Mouse (Mus musculus) midbrain, embryonic 10.5 days (tissue): Measurements from ENCODE around the gene Tnk1. TPM values are rescaled to one million over a fixed set of nuclear protein-coding genes. Genes with fewer than 3 reads are reported as not detected.

Experiments used
- DNase-seq: peaks from one replicate; pipeline ENCODE4 v3.0.0-alpha.2; 2017; ENCODE audit warnings: low spot score
- H3K27ac ChIP-seq: fragments of 300-500 bp; sonication (generic); replicated peaks from 2 replicates; pipeline ENCODE4 v1.5.1; 2016; ENCODE audit warnings: mild to moderate bottlenecking
- H3K27me3 ChIP-seq: fragments of 300-500 bp; sonication (generic); 2 replicates; pipeline ENCODE4 v1.6.1; 2016; ENCODE audit warnings: low read depth, mild to moderate bottlenecking; ENCODE audit not compliant: poor library complexity, severe bottlenecking
- H3K36me3 ChIP-seq: fragments of 300-500 bp; sonication (generic); 2 replicates; pipeline ENCODE4 v1.6.1; 2016; ENCODE audit warnings: mild to moderate bottlenecking, moderate library complexity
- H3K4me1 ChIP-seq: fragments of 300-500 bp; sonication (generic); 2 replicates; pipeline ENCODE4 v1.6.1; 2016
- H3K4me3 ChIP-seq: fragments of 300-500 bp; sonication (generic); 2 replicates; pipeline ENCODE4 v1.5.1; 2016; ENCODE audit warnings: mild to moderate bottlenecking, moderate library complexity
- H3K9me3 ChIP-seq: fragments of 300-500 bp; sonication (generic); replicated peaks from 2 replicates; pipeline ENCODE4 v1.6.1; 2016; ENCODE audit warnings: mild to moderate bottlenecking
- WGBS: fragments of 180-500 bp; shearing (Covaris S2); methylation state at CpG from one replicate; pipeline ENCODE4 v1.1.7; 2016; 5-methylcytosine and 5-hydroxymethylcytosine counted together
- polyA plus RNA-seq: library from polyadenylated mRNA; unstranded; fragments of >200 nt; fragmentation: Nextera tagmentation; extraction: Ambion mirVana; gene quantifications from 2 replicates; pipeline ENCODE4 v1.2.1, GENCODE M21; 2016

Gene Tnk1
- polyA plus RNA-seq: 0.41 and 0.44 TPM in 2 replicates

DNA sequence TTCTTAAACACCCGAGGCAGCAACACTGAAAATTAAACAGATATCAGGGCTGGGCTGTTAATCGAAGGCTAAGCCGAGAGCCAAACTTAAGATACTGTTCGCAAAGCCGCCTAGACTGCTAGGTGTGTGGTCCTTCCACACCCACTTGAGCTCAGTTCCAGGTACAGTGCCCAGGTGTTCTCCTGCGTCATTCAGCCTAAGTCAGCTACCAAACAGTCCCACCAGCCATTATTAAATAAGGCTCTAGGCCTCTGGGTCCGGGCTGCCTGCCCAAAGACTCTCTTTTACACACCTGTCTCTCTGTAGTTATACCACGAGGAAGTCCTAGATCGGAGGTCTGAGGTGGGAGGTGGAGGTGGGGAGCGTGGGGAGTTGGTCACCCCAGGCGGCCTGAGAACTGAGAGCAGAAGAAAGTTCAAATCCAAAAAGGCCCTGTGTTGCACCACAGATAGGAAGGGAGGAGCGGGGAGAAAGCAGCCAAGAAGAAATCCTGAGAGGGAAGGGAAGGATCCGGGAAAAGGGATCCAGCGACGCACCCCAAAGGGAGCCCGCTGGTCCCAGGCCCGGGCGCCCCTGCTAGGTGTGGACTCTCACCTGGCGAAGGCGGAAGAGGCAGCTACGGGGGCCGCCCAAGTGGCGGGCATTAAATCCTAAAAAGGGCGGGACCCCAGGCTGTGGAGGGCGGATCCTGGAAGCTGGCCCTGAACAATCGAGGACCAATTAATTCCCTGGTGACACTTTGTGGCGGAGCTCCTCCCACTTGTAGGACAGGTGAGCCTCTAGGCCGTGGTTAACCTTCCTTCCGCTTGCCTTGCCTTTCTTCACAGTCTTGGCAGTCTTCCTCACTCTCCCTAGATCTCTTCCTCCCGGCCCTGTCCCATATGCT, at the start of gene Tnk1:
Gene Tnk1, minus strand, starts transcription at position 618 of the 886 bp plus-strand sequence.
- H3K27ac ChIP-seq: no peak within 1 kb of the TSS
- no peaks in the 10 kb centered on the region for H3K36me3 ChIP-seq
- no peak for DNase-seq
- peaks cover 18% of the 10 kb centered on the region for H3K4me1 ChIP-seq
- WGBS: 22% methylated on average over 30 of the region's 30 CpGs
- no peaks in the 10 kb centered on the region for H3K9me3 ChIP-seq
- H3K27me3 ChIP-seq: peaks cover 42% of the 10 kb centered on the region
- H3K4me3 ChIP-seq: 0 out of 2 replicates have a peak within 1 kb of the TSS, but pooled peaks have one; percentile 3

DNA sequence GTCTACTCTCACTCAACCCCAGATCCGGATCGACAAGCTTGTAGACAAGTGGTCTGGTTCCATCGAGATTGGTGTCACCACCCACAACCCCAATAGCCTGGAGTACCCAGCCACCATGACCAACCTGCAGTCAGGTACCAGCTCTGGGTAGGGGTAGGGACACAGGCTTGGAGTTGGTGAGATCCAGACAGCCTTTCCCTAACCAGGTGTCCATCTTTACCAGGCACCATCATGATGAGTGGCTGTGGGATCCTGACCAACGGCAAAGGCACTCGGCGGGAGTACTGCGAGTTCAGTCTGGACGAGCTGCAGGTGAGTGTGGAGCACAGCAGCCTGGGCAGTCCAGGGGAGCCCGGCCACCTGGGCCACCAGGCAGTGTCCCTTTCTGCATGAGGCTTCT, 45.8 kb upstream of the Tnk1 start:
- Histone ChIP-seq H3K4me1 (peaks cover 32% of the 10 kb centered on the region), H3K9me3 (no peaks in the 10 kb centered on the region), H3K36me3 (peaks cover 65% of the 10 kb centered on the region), H3K27ac (no peak overlapping the region), H3K27me3 (no peaks in the 10 kb centered on the region), H3K4me3 (peak overlapping the region; percentile 8; the same call in 1 of the 2 replicates)
- 97% methylated on average over 9 of the region's 9 CpGs for WGBS
- no peak for DNase-seq

DNA sequence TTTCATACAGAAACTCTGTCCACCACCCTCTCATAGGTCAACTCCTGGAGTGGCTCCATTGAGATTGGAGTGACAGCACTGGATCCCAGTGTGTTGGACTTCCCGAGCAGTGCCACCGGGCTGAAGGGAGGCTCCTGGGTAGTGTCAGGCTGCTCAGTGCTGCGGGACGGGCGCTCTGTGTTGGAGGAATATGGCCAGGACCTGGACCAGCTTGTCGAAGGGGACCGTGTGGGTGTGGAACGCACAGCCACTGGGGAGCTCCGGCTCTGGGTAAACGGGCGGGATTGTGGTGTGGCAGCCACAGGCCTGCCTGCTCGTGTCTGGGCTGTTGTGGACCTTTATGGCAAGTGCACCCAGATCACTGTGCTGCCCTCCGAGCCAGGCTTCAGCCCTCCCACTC, 44.4 kb upstream of the Tnk1 start:
- no peak overlapping the region for H3K27ac ChIP-seq
- peak overlapping the region; percentile 91 for H3K4me3 ChIP-seq
- peaks cover 45% of the 10 kb centered on the region for H3K4me1 ChIP-seq
- H3K9me3 ChIP-seq: no peaks in the 10 kb centered on the region
- 91% methylated on average over 13 of the region's 13 CpGs for WGBS
- no peaks in the 10 kb centered on the region for H3K27me3 ChIP-seq
- peaks cover 51% of the 10 kb centered on the region for H3K36me3 ChIP-seq
- no peak for DNase-seq

DNA sequence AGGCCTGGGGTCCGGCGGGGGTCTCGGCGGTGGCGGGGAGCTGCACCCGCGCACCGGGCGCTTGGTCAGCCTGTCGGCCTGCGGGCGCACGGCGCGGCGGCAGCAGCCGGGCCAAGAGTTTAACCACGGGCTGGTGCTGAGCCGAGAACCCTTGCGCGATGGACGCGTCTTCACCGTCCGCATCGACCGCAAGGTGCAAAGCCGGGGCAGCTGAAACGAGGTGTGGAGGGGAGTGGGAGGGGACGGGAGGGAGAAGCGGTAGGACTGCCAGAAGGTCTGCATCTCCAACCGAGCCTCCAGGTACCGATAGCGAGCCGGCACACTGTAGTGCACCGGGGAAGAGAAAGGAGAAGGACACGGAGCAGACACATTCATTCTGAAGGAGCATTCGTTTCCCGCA, 43.5 kb upstream of the Tnk1 start:
- no peak for DNase-seq
- Histone ChIP-seq H3K4me1 (peaks cover 51% of the 10 kb centered on the region), H3K36me3 (peaks cover 46% of the 10 kb centered on the region), H3K27me3 (no peaks in the 10 kb centered on the region), H3K4me3 (peak overlapping the region; percentile 91), H3K9me3 (no peaks in the 10 kb centered on the region), H3K27ac (peak overlapping the region; percentile 100)
- WGBS: under 1% methylated on average over 39 of the region's 39 CpGs

DNA sequence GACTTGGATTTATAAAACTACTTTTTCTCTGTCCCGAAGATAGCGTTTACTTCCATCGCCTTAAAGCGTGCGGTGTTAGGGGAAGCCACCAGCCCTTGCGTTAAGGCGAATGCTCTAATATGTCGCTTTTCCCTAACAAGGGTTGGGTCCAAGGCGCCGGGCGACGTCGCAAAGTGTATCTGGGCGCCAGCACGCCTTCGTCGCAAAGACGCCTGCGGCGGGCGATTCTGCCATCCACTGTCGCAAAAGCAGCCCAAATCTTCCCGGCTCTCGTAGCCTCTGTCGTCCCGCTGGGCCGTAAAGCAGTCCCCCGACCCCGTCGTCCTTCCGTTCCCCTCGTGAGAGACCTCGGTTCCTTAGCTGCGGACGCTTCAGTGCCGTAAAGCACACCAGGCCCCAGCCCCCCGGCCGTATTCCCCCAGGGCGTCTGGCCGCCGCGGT, 42.9 kb upstream of the Tnk1 start:
- H3K4me3 ChIP-seq: peak overlapping the region; percentile 91
- H3K36me3 ChIP-seq: peaks cover 41% of the 10 kb centered on the region
- WGBS: under 1% methylated on average over 42 of the region's 42 CpGs
- DNase-seq: peak; percentile 97
- H3K9me3 ChIP-seq: no peaks in the 10 kb centered on the region
- H3K27ac ChIP-seq: peak overlapping the region; percentile 100
- H3K4me1 ChIP-seq: peaks cover 51% of the 10 kb centered on the region
- H3K27me3 ChIP-seq: no peaks in the 10 kb centered on the region

DNA sequence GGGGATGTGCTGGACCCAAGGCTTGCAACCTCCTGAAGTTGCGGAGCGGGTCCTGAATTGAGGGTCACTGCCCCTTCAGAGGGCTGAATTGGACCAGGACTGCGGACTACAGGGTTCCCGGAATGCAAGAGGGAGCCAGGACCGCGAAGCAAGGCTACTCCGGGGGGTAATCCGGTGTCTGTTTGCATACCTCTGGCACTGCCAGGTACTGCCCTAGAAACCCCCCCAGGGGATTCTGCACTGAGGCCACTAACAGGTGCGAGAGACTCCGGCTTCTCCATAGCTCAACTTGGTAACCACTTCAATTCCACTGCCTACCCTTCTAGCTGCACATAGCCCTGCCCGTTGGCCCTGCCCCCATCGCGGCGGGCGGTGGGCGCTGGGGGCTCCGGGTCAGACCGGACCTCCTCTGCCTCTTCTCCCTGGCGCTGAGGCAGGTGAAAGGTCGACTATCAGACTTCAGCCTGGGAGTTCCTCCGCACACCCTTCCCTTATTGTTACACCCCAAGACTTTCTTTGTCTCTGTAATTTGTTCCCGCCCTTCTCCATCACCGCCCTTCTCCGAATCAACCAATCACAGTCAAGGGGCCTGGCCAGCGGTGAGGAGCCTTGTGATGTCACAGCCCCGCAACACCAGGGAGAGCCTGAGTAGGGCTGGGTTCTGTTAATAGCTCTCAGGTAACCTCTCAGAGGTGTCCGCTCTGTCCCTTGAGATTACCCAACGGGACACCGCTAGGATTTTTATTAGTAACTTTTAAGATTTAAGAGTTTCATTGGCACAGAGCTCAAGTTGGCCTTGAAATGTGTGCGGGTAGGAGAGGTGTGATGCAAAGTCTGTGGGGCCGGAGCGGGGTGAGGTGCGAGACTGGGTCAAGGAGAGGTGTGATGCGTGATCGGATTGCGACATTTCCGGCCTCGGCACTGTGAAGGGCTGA, 42.2 kb upstream of the Tnk1 start, which contains the start of the genes 2810408A11Rik and Neurl4:
Gene 2810408A11Rik, minus strand, starts transcription at position 517 of the 935 bp plus-strand sequence.
Gene Neurl4, plus strand, starts transcription at position 602 of the 935 bp plus-strand sequence.
- H3K36me3 ChIP-seq: peaks cover 34% of the 10 kb centered on the region
- H3K4me1 ChIP-seq: peaks cover 51% of the 10 kb centered on the region
- no peaks in the 10 kb centered on the region for H3K9me3 ChIP-seq
- H3K27me3 ChIP-seq: no peaks in the 10 kb centered on the region
- WGBS: under 1% methylated on average over 38 of the region's 38 CpGs
- peak within 1 kb of the TSS; percentile 91 for H3K4me3 ChIP-seq
- H3K27ac ChIP-seq: peak within 1 kb of the TSS; percentile 100
- DNase-seq: peak; percentile 93

DNA sequence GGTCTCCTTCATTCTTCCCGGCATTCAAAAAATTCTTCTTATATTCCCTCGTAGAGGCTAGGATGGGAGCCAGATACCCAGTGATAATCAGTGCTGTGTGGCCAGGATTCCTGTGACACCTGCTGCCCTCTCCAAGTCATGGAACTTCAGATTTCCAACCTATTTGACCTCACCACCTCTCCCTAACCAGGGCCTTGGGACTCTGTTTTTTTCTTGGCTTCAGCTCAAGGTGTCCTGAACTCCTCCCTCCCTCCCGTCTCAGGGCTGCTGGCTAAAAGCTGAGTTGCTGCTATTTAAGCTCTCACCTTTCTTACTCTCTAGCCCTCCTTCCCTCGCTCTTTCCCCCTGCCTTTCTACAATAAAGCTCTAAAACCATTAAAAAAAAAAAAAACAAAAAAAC, 41.3 kb upstream of the Tnk1 start:
- Histone ChIP-seq H3K27ac (peak overlapping the region; percentile 100), H3K27me3 (no peaks in the 10 kb centered on the region), H3K4me3 (peak overlapping the region; percentile 91), H3K9me3 (no peaks in the 10 kb centered on the region), H3K4me1 (peaks cover 51% of the 10 kb centered on the region), H3K36me3 (peaks cover 25% of the 10 kb centered on the region)
- WGBS: 29% methylated on average over 4 of the region's 4 CpGs
- DNase-seq: no peak

DNA sequence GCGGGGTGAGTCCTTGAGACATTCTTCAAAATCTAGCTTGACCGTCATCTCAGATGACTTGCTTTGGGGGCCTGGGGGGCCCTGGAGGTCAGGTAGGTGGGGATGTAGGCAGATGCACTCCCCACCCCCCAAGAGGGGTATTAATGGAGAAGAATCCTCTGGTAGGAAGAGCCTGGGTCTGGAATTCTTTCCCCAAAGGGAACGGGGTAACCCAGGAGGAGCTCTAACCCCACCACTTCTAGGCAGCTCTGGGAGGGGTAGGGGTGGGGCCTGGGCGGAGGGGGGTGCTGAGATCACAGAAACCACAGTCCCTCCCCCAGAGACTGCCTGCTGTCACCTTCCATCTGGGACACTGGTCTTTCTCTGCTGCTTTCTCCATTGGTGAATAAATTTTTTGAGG, 36.8 kb upstream of the Tnk1 start, which contains the start of gene Acap1:
Gene Acap1, minus strand, starts transcription at position 249 of the 400 bp plus-strand sequence.
- no peaks in the 10 kb centered on the region for H3K9me3 ChIP-seq
- H3K36me3 ChIP-seq: peaks cover 5% of the 10 kb centered on the region; the same call in 1 of the 2 replicates
- no peak within 1 kb of the TSS for H3K27ac ChIP-seq
- peaks cover 29% of the 10 kb centered on the region for H3K4me1 ChIP-seq
- WGBS: 69% methylated on average over 4 of the region's 4 CpGs
- H3K27me3 ChIP-seq: no peaks in the 10 kb centered on the region
- no peak for DNase-seq
- no peak within 1 kb of the TSS for H3K4me3 ChIP-seq

DNA sequence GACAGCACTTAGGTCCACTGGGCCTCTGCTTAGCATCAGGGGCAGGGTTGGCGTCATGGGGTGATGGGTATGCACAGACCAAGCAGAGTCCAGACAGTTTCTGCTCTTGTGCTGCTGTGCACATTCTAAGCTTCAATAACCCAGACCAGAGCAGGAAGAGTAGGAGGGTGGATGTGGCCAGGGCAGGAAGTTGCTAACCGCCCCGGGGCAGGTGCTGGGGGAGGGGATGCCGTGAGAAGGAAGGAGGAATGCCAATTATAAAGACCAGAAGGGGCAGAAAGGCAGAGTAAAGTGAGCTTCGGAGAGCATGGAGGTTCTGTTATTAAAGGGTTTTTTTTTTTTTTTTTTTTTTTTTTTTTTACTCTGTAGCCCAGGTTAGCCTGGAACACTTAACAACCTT, 36.1 kb upstream of the Tnk1 start:
- Histone ChIP-seq H3K4me1 (peaks cover 23% of the 10 kb centered on the region), H3K27me3 (no peaks in the 10 kb centered on the region), H3K9me3 (no peaks in the 10 kb centered on the region), H3K27ac (no peak overlapping the region), H3K36me3 (peaks cover 5% of the 10 kb centered on the region; the same call in 1 of the 2 replicates), H3K4me3 (no peak overlapping the region)
- WGBS: 89% methylated on average over 5 of the region's 5 CpGs
- no peak for DNase-seq

DNA sequence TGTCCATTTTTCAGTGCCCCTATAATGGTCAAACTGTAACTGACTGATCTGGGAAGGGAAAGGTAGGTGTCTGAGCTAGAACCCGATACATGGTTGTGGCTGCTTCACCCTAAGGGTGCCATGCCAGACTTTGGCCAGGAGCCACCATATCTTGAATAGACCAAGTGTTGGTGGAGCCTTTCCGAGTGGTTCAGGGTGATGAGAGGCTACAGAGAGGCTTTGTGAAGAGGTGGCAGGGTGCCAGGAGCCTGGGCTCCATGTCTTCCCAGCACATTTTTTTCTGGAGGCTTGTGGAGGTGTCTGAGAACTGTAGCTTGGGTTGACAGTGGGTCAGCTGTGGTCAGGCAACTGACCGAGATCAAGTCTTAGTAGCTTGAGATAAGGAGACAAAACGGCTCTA, 33.0 kb upstream of the Tnk1 start:
- no peaks in the 10 kb centered on the region for H3K4me1 ChIP-seq
- H3K27me3 ChIP-seq: no peaks in the 10 kb centered on the region
- no peak overlapping the region for H3K27ac ChIP-seq
- no peaks in the 10 kb centered on the region for H3K36me3 ChIP-seq
- no peak for DNase-seq
- H3K9me3 ChIP-seq: no peaks in the 10 kb centered on the region
- 86% methylated on average over 4 of the region's 4 CpGs for WGBS
- H3K4me3 ChIP-seq: no peak overlapping the region

DNA sequence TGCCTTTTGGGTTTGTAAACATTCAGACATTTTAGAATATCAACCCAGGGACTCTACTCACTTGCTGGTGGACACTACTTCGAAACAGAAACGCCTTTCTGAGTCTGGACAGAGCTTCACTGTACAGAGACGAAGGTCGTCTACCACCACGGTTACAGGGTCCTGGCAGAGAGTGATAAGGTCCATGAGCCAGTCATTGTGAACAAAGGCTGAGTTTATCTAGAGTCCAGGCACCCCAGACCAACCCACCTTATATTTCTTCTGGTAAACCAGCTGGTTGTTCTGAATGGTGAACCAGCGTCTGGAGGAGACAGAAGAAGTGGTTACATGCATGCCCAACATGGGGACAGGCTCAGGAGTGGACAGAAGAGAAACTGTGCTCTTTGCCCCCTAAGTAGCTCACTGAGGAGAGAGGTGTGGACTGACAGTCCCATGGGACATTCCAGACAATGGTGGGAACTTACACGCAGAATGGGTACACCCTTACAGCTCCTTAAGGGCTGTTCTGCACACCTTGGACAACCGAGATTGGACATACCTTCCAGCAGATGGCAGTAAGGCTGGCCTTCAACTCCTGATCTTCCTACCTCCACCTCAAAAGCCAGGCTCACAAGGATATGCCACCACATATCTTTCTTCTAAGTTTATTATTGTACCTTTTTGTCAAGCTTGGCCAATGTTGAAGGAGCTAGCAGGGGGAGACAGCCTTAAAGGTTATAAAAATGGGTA, 28.5 kb upstream of the Tnk1 start:
- 76% methylated on average over 8 of the region's 8 CpGs for WGBS
- Histone ChIP-seq H3K27ac (no peak overlapping the region), H3K9me3 (no peaks in the 10 kb centered on the region), H3K4me1 (peaks cover 3% of the 10 kb centered on the region), H3K27me3 (peaks cover 5% of the 10 kb centered on the region), H3K36me3 (no peaks in the 10 kb centered on the region), H3K4me3 (no peak overlapping the region)
- no peak for DNase-seq

DNA sequence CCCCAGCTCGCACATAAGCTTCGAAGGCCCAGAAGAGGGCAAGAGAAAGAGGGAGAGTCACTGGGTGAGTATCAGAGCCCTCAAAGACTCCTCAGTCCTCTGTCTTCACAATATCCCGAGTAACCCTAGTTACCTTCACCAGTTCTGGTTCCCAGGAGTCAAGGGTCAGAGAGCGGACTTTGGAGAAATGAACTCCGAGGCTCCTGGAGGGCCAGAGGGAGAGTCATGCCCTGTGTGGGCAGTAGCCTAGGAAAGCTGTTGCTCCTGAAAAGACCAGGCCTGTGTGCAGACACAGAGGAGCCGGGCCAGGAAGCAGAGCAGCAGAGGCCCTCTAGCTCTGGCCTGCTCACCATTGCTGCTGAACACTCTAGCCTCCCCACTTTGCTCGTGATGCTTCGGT, 26.1 kb upstream of the Tnk1 start:
- no peak for DNase-seq
- H3K9me3 ChIP-seq: no peaks in the 10 kb centered on the region
- no peaks in the 10 kb centered on the region for H3K36me3 ChIP-seq
- 0 out of 2 replicates have a peak overlapping the region, but pooled peaks have one; percentile 17 for H3K27ac ChIP-seq
- no peak overlapping the region for H3K4me3 ChIP-seq
- peaks cover 12% of the 10 kb centered on the region for H3K27me3 ChIP-seq
- WGBS: 88% methylated on average over 8 of the region's 8 CpGs
- H3K4me1 ChIP-seq: peaks cover 27% of the 10 kb centered on the region
